Mouse (Mus musculus) kidney, postnatal 0 days (tissue): Measurements from ENCODE around the gene Jhy. TPM values are rescaled to one million over a fixed set of nuclear protein-coding genes. Genes with fewer than 3 reads are reported as not detected.

Source experiments
- ATAC-seq: fragments of 200-750 bp; cut with Nextera tagmentation; replicated peaks from 2 replicates; pipeline ENCODE4 v1.8.0; 2017; ENCODE audit warnings: low read depth, moderate number of reproducible peaks, moderate TSS enrichment, moderate library complexity; ENCODE audit not compliant: low FRiP score
- DNase-seq: peaks from one replicate; pipeline ENCODE4 v3.0.0-alpha.2; 2016; ENCODE audit warnings: low spot score
- H3K27ac ChIP-seq: fragments of 300-500 bp; sonication (generic); 2 replicates; pipeline ENCODE4 v1.5.1; 2014; ENCODE audit warnings: mild to moderate bottlenecking
- H3K27me3 ChIP-seq: fragments of 300-500 bp; sonication (generic); 2 replicates; pipeline ENCODE4 v1.6.1; 2014; ENCODE audit warnings: low read length, mixed read lengths; ENCODE audit not compliant: insufficient read depth
- H3K36me3 ChIP-seq: fragments of 300-500 bp; sonication (generic); 2 replicates; pipeline ENCODE4 v1.6.1; 2014; ENCODE audit warnings: low read length, mixed read lengths; ENCODE audit not compliant: insufficient read depth
- H3K4me1 ChIP-seq: fragments of 300-500 bp; sonication (generic); replicated peaks from 2 replicates; pipeline ENCODE4 v1.6.1; 2014; ENCODE audit warnings: antibody characterized with exemption, low read length, mixed read lengths; ENCODE audit not compliant: insufficient read depth
- H3K4me2 ChIP-seq: fragments of 300-500 bp; sonication (generic); 2 replicates; pipeline ENCODE4 v1.6.1; 2014; ENCODE audit warnings: mild to moderate bottlenecking, low read length, moderate library complexity, mixed read lengths
- H3K4me3 ChIP-seq: fragments of 300-500 bp; sonication (generic); replicated peaks from 2 replicates; pipeline ENCODE4 v1.5.1; 2014; ENCODE audit warnings: low read depth, low read length
- H3K9ac ChIP-seq: fragments of 300-500 bp; sonication (generic); 2 replicates; pipeline ENCODE4 v1.6.1; 2014; ENCODE audit warnings: low read depth, low read length
- H3K9me3 ChIP-seq: fragments of 300-500 bp; sonication (generic); replicated peaks from 2 replicates; pipeline ENCODE4 v1.6.1; 2016; ENCODE audit warnings: low read length, inconsistent platforms, mixed read lengths
- CTCF ChIP-seq: IDR thresholded peaks from 2 replicates; pipeline ENCODE4 v1.5.1; 2016; ENCODE audit warnings: antibody characterized with exemption, low read depth, mild to moderate bottlenecking, moderate library complexity
- WGBS: fragments of 180-500 bp; shearing (Covaris S2); extraction: QIAGEN DNeasy Blood & Tissue Kit; methylation state at CpG from one replicate; pipeline ENCODE4 v1.1.7; 2014; 5-methylcytosine and 5-hydroxymethylcytosine counted together
- polyA plus RNA-seq: library from polyadenylated mRNA; unstranded; fragments of >200 nt; fragmentation: Nextera tagmentation; extraction: Ambion mirVana; gene quantifications from 2 replicates; pipeline ENCODE4 v1.2.1, GENCODE M21; 2015

The Jhy gene
- polyA plus RNA-seq, 1 experiment from 2014 or later = 0.17 TPM

DNA sequence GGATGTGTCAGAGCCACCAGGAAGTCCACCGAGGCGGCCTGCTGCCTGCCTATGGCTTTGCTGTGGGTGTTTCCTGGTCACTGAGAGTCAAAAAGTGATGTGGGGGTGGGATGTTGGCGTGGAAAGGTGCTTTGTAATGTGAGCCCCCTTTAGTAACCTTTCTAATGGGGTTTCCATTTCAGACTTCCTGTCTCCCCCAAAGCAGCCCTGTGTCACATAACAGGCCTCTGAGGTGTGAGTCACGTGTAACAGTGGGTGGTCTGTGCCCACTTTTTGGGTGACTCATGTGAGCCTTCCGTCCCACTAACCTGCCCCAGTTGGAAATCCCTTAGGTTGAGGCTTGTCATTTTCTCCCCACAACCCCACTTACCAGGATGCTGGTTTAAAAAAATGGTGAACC lies 30.2 kb upstream of the Jhy start:
- Histone ChIP-seq H3K4me1 (no peaks in the 10 kb centered on the region), H3K36me3 (no peaks in the 10 kb centered on the region), H3K27ac (no peak overlapping the region), H3K4me3 (no peak overlapping the region), H3K27me3 (no peaks in the 10 kb centered on the region), H3K9me3 (no peaks in the 10 kb centered on the region), H3K9ac (no peak overlapping the region), H3K4me2 (no peak overlapping the region)
- no peak for ATAC-seq
- WGBS = 42% methylated on average over 5 of the region's 5 CpGs
- no peak for DNase-seq
- no peak for TF ChIP-seq CTCF

DNA sequence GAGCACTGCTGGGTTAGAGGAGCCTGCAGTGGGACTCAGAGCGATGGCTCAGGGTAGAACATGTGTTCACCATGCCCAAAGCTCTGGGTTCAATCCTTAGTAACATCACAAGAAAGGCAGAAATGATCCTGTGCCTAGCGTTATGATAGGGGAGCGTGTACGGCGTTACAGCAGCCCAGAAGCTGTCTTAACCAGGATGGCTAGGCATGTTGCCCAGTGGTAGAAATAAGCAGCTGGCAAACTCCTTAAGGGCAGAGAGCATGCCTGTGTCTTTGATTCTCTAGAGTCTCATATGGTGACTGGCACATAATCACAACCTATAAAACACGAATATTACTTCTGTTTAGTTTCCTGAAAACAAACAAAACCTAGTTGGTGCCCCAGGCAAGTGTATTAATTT lies 27.6 kb upstream of the Jhy start:
- ATAC-seq = no peak
- Histone ChIP-seq H3K4me3 (no peak overlapping the region), H3K36me3 (no peaks in the 10 kb centered on the region), H3K4me1 (no peaks in the 10 kb centered on the region), H3K9me3 (no peaks in the 10 kb centered on the region), H3K4me2 (no peak overlapping the region), H3K27me3 (no peaks in the 10 kb centered on the region), H3K9ac (no peak overlapping the region), H3K27ac (no peak overlapping the region)
- no peak for TF ChIP-seq CTCF
- WGBS = 87% methylated on average over 6 of the region's 6 CpGs
- no peak for DNase-seq

DNA sequence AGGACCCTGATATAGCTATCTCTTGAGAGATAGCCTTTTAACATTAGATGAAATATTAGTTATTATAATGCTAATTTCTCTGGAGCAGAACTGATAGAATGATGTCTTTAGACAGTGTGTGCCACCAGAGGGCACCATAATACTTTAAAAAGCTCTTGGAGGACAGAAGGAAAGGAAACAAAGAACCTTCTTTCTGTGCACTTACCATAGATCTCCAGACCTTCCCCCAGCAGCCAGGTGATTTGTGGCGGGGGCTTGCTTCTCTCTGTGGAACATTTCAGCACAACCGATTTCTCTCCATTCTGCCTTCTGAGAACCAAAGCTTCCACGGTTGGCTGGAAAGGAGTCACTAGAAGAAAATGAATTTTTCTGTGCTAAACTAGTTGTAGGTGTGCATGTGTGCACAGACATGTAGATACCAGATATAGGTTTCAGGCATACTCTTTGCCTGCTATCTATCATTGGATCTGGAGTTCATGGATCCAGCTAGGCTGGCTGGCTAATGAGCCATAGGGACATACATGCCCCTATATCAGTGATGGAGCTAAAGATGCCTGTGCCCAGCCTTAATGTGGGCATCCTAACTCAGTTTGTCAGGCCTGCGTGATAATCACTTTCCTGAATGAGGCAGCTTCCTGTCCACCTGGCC lies 26.1 kb upstream of the Jhy start:
- H3K4me1 ChIP-seq = no peaks in the 10 kb centered on the region
- DNase-seq = peak; percentile 89
- TF ChIP-seq CTCF = peak; percentile 76
- no peaks in the 10 kb centered on the region for H3K27me3 ChIP-seq
- no peak overlapping the region for H3K4me3 ChIP-seq
- H3K9me3 ChIP-seq = no peaks in the 10 kb centered on the region
- H3K9ac ChIP-seq = no peak overlapping the region
- ATAC-seq = no peak
- 37% methylated on average over 4 of the region's 4 CpGs for WGBS
- H3K4me2 ChIP-seq = no peak overlapping the region
- H3K27ac ChIP-seq = no peak overlapping the region
- H3K36me3 ChIP-seq = no peaks in the 10 kb centered on the region

DNA sequence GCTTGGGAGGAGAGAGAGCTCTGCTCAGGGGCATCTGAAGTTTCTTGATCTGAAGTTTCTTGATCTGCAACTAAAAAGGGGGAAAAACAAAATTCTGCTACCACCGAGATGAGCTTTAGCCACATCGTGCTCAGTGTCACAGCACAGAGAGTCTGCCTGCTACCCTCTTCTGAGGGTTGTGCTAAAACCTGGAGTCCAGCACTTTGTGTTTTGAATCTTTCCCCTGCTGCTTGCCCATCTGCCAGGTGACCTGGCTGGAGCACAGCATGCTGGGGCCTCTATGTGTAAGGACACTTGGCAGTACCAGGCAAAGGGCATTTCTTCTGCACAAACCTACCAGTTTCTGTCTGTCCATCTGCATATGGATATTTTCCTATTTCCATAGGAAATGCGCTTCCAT lies 20.4 kb upstream of the Jhy start:
- DNase-seq (no peak), ATAC-seq (no peak)
- Histone ChIP-seq H3K27ac (no peak overlapping the region), H3K9ac (no peak overlapping the region), H3K36me3 (no peaks in the 10 kb centered on the region), H3K4me3 (no peak overlapping the region), H3K27me3 (no peaks in the 10 kb centered on the region), H3K9me3 (no peaks in the 10 kb centered on the region), H3K4me2 (no peak overlapping the region), H3K4me1 (no peaks in the 10 kb centered on the region)
- no peak for TF ChIP-seq CTCF
- WGBS = 74% methylated on average over 3 of the region's 3 CpGs

DNA sequence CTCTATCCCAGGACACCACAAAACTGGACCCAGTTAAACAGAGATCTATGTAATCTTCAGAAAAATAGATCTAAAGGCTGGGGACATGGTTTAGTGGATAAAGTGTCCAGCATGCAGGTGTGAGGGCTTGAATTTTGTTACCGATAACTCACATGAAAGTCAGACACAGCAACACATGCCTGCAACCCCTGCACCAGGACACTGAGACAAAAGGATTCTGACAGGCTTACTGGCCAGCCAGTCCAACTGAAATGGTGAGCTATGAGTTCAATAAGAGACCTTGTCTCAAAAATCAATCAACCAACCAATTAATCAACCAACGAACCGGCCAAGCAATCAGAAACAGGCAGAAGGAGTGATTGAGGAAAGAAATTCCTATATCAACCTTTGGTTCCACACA lies 19.8 kb upstream of the Jhy start:
- no peaks in the 10 kb centered on the region for H3K36me3 ChIP-seq

DNA sequence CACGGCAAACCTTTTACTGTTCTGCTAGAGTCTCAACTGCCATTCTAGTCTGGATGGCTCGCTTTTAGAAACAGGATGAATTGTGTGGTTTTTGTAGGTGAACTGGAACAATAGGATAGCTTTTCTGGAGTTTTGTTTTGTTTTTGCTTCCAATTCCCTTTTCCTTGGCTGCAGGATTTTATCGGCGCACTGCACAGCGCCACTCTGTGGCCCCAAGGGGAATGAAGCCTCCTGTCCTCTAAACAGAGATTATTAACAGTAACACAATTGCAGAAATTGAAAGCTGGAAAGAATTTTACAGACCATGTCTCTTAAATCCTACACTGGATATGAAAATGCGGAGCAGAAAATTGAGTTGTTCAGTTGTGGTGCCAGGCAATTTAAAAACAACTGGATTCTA lies 18.6 kb upstream of the Jhy start:
- Histone ChIP-seq H3K27me3 (no peaks in the 10 kb centered on the region), H3K4me1 (no peaks in the 10 kb centered on the region), H3K9me3 (no peaks in the 10 kb centered on the region), H3K9ac (no peak overlapping the region), H3K4me3 (no peak overlapping the region), H3K4me2 (no peak overlapping the region), H3K27ac (no peak overlapping the region), H3K36me3 (no peaks in the 10 kb centered on the region)
- peak; percentile 60 for DNase-seq
- 42% methylated on average over 6 of the region's 6 CpGs for WGBS
- no peak for ATAC-seq
- TF ChIP-seq CTCF = peak; percentile 82

More for the DNA sequence above, 19.8 kb upstream of the Jhy start:
- Histone ChIP-seq H3K4me3 (no peak overlapping the region), H3K9ac (no peak overlapping the region), H3K27ac (no peak overlapping the region), H3K9me3 (no peaks in the 10 kb centered on the region), H3K4me1 (no peaks in the 10 kb centered on the region), H3K4me2 (no peak overlapping the region), H3K27me3 (no peaks in the 10 kb centered on the region)
- DNase-seq = no peak
- TF ChIP-seq CTCF = no peak
- no peak for ATAC-seq
- WGBS = 89% methylated on average over 3 of the region's 3 CpGs

DNA sequence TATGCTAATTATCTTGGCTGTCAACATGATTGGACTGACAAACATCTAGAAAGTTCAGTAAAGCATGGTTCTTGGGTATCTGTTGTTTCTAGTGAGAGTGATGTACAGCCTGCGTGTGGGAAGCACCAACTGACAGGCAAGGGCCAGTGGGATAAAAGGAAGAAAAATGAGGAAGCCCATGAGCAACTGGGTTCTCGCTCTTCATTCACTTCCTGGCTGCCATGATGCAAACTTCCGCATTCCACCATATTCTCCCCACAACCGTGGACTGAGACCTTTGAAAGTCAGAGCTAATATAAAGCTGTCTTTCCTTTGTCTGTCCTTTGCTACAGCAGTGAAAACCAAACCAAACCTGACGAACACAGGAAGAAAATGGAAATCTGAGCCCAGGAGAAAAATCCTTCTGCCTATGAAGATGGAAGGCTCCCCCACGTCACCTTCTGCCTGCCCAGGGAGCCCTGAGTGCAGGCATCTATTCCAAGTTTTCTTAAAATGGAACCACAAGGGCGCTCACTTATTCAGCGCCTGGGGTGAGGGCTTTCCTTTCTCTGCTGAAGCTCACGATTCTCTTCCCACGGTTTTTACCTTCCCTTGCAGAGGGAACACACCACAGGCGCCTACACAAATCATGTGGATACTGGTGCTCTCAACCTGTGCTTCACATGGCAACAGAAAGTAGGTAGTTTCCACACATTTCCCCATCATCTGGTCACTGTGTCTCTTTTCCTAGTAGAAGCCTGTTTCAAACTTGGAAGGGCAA lies 10.3 kb upstream of the Jhy start:
- Histone ChIP-seq H3K4me3 (no peak overlapping the region), H3K27me3 (no peaks in the 10 kb centered on the region), H3K36me3 (no peaks in the 10 kb centered on the region), H3K9me3 (no peaks in the 10 kb centered on the region), H3K9ac (no peak overlapping the region), H3K4me2 (no peak overlapping the region), H3K27ac (no peak overlapping the region), H3K4me1 (no peaks in the 10 kb centered on the region)
- 64% methylated on average over 11 of the region's 11 CpGs for WGBS
- TF ChIP-seq CTCF = no peak
- DNase-seq = no peak
- no peak for ATAC-seq
